Mouse (Mus musculus) thymus, postnatal 0 days (tissue): ENCODE measurements around the gene Gm10306. TPM values are rescaled to one million over a fixed set of nuclear protein-coding genes. Genes with fewer than 3 reads are reported as not detected.

Source experiments
- DNase-seq: peaks from one replicate; pipeline ENCODE4 v3.0.0-alpha.2; 2015; ENCODE audit warnings: low spot score
- polyA plus RNA-seq: library from polyadenylated mRNA; unstranded; fragments of >200 nt; fragmentation: Nextera tagmentation; extraction: Ambion mirVana; gene quantifications from 2 replicates; pipeline ENCODE4 v1.2.1, GENCODE M21; 2015

Gm10306 gene
- 0.40 TPM in 1 of 2 replicates, not detected in the other for polyA plus RNA-seq

- DNase-seq: peak; percentile 96
These were observed at the start of gene Gm10306, which contains the start of gene Caap1 for GRCm38 (mm10) chr4:94556265-94557054. Gm10306 (plus strand) TSS chr4:94556546. Caap1 (minus strand) TSS chr4:94556796.

DNA sequence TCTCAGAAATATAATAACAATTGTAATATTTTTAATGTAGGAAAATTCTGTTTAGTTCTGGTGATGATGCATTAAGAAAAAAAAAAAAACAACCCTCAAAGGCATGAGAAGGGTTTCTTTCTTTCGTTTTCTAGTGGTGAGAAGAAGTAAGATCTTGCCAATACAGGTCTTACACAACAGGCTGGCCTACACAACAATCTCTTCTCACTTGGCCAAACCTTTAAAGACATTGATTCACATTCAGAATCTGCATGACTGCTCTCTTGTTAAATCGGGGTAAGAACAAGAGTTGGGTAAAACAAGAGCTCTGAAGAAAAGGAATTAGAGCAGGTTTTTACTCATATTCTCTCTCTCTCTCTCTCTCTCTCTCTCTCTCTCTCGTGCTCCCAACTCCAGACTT, 41.0 kb upstream of the Gm10306 start:
- DNase-seq: no peak

- peak; percentile 53 for DNase-seq
These were observed 38.7 kb upstream of the Gm10306 start for GRCm38 (mm10) chr4:94517631-94518030.

DNA sequence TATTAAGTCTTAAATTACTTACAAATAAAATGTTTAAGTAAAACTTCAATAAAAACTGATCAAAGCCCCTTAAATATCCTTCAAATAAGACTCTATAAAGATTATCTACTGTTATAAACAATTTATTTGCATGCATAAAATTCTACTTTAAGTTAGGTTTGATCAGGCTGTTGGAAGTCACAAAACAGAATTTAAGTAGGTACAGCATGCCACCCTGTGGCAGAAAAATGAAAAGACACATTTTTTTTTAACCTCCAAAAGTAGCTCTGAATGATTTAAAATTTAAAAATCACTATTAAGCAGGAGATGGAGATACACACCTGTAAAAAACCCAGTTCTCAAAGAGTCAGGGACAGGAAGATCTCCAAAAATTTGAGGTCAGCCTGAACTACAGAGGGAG, 33.0 kb upstream of the Gm10306 start:
- DNase-seq: no peak

GRCm38 (mm10) chr4:94529448-94529847, 26.9 kb upstream of the Gm10306 start:
- DNase-seq: no peak

DNA sequence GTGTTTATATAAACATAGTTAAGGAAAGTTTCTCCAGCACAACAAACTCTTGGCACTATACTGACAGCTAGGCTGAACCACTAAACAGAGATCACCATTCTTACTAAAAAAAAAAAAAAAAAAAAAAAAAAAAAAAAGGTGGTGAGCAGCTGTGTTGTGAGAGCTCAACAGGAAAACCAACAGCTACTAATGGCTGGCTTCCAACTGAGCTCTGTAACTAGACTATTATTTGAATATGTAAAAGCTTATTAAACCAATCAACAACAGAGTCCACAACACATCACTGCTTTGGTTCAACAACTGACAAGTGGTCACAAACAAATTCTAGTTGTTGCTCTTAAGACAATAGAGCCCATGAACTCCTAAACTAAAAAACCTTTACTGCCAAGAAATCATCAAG, 23.1 kb upstream of the Gm10306 start:
- no peak for DNase-seq

DNA sequence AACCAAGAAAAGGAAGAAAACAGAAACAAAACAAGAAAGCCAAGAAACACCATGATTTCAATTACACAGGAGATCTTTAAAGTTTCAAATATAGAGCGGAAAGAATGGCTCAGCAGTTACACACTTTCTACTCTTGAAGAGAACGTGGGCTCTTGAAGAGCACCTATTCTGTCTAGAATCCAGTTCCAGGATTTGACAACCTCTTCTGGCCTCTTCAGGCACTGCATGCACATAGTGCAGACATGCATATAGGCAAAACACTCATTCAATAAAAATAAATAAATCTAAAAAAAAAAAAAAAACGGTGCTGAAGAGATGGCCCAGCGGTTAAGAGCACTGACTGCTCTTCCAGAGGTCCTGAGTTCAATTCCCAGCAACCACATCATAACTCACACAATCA, 13.3 kb upstream of the Gm10306 start:
- DNase-seq: no peak

GRCm38 (mm10) chr4:94544321-94544720, 12.0 kb upstream of the Gm10306 start:
- DNase-seq: no peak

DNA sequence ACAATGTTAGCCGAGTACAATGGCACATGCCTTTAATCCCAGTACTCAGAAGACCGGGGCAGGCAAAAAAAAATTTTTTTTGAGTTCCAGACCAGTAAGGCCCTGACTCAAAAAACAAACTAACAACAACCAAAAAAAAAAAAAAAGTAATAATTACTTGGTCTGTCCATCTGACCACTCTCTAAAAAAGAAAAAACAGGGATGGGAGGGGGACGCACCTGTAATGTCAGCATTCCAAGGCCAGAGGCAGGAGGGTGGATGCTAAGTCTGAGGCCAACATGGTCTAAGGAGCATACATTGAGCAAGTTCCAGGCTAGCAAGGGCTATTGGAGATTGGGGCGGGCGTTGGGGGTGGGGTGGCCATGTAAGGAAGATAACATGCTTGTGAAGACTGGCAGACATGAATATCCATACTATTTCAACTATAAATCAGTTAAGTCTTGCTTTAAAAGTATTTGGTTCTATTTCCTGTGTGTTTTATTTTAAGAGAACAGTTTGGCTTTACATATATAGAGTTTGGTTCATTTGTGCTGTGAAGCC, 1.3 kb upstream of the Gm10306 start:
- no peak for DNase-seq

DNA sequence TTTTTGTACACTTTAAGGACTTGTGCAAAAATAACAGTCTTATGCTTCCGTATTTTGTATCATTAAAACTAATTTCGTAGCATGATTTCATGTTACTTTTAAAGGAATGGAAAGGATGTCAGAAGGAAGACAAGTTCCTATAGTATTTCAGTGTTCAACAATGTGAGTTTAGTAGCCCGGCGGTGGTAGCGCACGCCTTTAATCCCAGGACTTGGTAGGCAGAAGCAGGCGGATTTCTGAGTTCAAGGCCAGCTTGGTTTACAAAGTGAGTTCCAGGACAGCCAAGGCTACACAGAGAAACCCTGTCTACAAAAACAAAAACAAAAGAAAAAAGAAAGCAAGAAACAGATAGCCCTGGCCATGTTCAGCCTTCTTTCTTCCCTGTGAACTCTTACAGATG, 799 bp downstream of the Gm10306 start:
- DNase-seq: no peak

DNA sequence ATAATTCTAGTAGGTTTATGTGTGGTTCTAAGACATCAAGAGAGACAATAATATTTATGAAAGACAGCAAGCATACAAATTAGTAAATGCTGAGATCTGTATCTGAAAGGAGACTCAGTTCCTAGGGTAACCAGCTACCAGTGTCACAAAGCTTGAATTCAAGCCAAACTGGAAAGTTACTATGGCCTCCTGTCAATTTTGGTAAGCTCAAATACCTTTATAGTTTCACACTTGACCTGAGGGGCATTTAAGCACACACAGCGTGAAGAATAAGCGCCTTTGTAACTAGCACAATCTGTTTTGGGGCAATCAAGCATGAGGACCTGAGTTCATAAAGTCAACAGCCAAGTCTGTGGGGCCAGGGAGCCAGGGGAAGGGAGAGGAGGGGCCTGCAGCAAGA, 2.9 kb downstream of the Gm10306 start:
- DNase-seq: no peak

- no peak for DNase-seq
These were observed 4.0 kb downstream of the Gm10306 start for GRCm38 (mm10) chr4:94560316-94560715.

- no peak for DNase-seq
These were observed 5.8 kb downstream of the Gm10306 start for GRCm38 (mm10) chr4:94561954-94562648.

- no peak for DNase-seq
These were observed 8.0 kb downstream of the Gm10306 start for GRCm38 (mm10) chr4:94564297-94564696.

DNA sequence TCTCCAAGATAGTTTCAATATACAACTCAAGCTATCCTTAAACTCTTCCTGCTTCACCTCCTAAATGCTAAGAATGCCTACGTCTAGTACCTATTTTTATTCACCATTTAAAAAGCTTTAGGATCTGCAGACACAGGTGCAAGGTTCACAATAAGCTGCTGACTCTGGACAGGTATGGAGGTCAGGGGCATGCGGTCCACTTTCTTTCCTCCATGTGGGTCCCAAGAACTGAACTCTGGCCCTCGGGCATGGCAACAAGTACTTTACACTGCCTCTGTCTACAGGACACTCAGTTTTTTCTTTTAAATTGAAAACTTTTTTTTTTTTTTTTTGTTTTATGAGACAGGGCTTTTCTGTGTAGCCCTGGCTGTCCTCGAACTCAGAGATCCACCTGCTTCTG, 16.3 kb downstream of the Gm10306 start:
- no peak for DNase-seq

DNA sequence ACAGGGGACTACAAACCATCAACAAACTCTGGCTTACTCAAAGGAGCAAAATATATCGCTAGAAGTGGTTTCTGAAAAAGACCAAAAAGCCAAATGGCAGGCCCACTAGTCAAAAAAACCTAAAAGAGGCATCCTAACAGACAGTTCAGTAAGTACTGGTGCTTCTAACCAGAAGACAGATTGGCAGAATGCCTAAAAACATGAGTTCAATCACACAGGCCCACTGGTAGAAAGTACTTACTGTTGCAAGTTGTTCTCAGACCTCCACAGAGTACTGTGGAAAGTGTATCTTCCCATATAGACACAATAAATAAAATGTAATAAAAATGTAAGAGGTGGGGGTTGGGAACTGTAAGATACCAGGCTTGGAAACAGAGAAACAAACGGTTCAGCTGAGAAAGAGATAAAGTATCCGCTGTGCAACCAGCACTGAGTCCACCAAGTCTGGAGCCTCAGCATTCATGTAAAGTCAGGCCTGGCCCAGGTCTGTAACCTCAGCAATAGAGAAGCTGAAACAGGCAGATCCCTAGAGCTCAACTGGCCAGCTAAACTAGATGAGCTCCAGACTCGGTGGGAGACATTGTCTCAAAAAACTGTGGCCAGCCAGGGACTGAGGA, 35.5 kb downstream of the Gm10306 start:
- no peak for DNase-seq

DNA sequence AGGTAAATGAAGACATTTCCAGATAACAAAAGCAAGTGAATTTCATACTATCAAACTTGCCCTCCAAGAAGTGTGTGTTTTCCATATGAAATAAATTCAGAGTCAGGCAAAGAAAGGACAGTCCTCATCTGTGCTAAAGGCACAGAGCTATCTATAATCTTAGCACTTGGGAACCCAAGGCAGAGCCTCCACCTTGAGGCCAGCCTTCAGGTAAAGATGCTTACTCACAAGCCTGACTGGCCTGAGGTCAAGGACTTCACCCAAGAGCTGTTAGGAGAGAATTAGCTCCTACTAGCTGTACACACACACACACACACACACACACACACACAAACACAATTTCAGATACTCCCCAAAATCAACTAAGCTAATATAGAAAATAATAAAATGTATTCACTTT, 36.4 kb downstream of the Gm10306 start:
- no peak for DNase-seq

GRCm38 (mm10) chr4:94601395-94601794, 45.0 kb downstream of the Gm10306 start:
- DNase-seq: no peak

DNA sequence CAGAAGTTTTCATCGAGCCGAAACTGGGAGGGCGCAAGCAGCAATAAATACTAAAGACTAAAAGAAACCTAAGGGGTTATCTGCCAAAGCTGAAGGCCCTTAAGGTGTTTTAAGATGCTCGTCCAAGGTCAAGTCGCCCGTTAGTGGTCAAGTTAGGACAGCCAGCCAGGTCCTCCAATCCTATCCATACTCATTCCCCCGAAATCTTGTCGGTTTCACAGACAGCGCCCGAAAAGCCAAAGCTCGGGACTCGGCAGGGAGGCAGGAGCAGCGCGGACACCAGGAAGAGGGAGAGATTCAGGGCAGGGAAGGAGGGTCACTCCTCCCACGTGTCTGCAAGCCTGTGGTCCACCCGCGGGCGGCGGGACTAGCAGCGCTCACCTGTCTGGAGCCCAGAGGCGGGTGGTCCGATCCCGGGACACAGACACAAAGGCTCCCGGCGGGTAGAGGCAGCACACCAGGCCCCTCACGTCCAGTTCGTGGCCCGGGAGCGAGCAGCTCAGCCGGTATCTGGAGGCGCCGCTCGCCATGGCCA, 46.2 kb downstream of the Gm10306 start:
- DNase-seq: no peak

- DNase-seq: peak; percentile 95
These were observed 46.8 kb downstream of the Gm10306 start, which contains the start of gene Plaa for GRCm38 (mm10) chr4:94603031-94603629. Plaa (minus strand) TSS chr4:94603244.

DNA sequence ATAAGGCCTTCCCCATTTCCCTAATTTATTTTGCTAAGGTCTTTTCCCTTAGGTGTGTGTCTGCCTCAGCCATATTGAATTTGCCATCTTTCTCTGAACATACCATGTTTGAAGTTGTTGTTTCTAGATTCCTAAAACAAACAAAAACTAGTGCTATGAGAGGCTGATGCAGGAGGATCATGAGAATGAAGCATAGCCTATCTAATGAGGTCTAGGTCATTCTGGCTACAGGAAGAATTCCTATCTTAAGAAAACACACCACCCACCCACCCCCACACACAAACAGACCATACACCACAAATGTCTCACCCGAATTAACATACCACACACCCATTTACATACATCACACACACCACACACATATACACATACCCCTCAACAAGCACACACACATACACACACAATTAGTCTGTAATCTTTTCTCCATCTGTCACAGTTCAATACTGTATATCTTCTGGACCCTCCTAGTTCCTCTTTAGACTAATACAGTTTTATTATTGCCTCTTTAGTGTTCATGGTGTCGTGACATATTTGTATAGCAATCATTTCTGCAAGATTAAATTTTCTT, 48.2 kb downstream of the Gm10306 start:
- no peak for DNase-seq
